Comparison of ENCODE assay signal across 8 mouse cellular contexts in genomic region chr10:59916159-59916558, GRCm38 (mm10). TPM values are rescaled to one million over a fixed set of nuclear protein-coding genes. Genes with fewer than 3 reads are reported as not detected.
A peak's percentile ranks its signal among the peaks of the same experiment; 100 is the strongest.
DNase-seq lines count a peak whose midpoint lies in the region; ATAC-seq and TF ChIP-seq lines count a peak whose summit lies in the region.

No protein-coding gene starts in this region.

- in situ Hi-C loops in ES-E14 (cut with MboI; ENCODE audit: low sequenced_read_pairs in 2 of 2, unreplicated experiment in 2 of 2) = no loop called here

- no peaks in the 10 kb centered on the region for H3K36me3 ChIP-seq in ES-E14 (ENCODE audit: control insufficient read depth, insufficient read depth, low read length, poor library complexity, severe bottlenecking)
- H3K36me3 ChIP-seq in embryonic facial prominence, embryonic 10.5 days (replicated peaks) = no peaks in the 10 kb centered on the region
- no peaks in the 10 kb centered on the region for H3K36me3 ChIP-seq in heart, embryonic 10.5 days

- H3K9me3 ChIP-seq in ES-E14 (ENCODE audit: control insufficient read depth, insufficient read depth, low read depth, low read length) = no peaks in the 10 kb centered on the region
- H3K9me3 ChIP-seq in embryonic facial prominence, embryonic 10.5 days = no peaks in the 10 kb centered on the region
- H3K9me3 ChIP-seq in heart, embryonic 10.5 days = no peaks in the 10 kb centered on the region

- H3K27ac ChIP-seq in ES-E14 (ENCODE audit: insufficient read depth, low read depth, low read length, poor library complexity, severe bottlenecking) = 0 out of 2 replicates have a peak overlapping the region, but pooled peaks have one; percentile 43
- peak overlapping the region; percentile 88 for H3K27ac ChIP-seq in embryonic facial prominence, embryonic 10.5 days (replicated peaks)
- peak overlapping the region; percentile 87 for H3K27ac ChIP-seq in heart, embryonic 10.5 days

- WGBS in embryonic facial prominence, embryonic 10.5 days = 7% methylated on average over 4 of the region's 4 CpGs
- WGBS in heart, embryonic 10.5 days = 1% methylated on average over 4 of the region's 4 CpGs

- H3K9ac ChIP-seq in ES-E14 (ENCODE audit: insufficient read depth, low read depth, low read length, poor library complexity, severe bottlenecking) = peak overlapping the region; percentile 55; the same call in 1 of the 2 replicates

- peak overlapping the region in 1 of 2 experiments; percentile 61; a peak in 1 of 4 replicates for H3K4me3 ChIP-seq in ES-E14 (ENCODE audit: insufficient read depth in 1 of 2, low read depth in 1 of 2, low read length in 2 of 2, poor library complexity in 1 of 2, severe bottlenecking in 1 of 2)
- peak overlapping the region; percentile 54 for H3K4me3 ChIP-seq in embryonic facial prominence, embryonic 10.5 days
- peak overlapping the region; percentile 55 for H3K4me3 ChIP-seq in heart, embryonic 10.5 days

- ATAC-seq in activated CD4-positive, CD25-positive, alpha-beta regulatory T cell, adult 4 months = no peak

- no peak for DNase-seq in ES-E14 (ENCODE audit: low read depth, low spot score)
- no peak for DNase-seq in embryonic facial prominence, embryonic 10.5 days (ENCODE audit: low spot score)
- DNase-seq in heart, embryonic 10.5 days (ENCODE audit: low spot score) = no peak
- peak; percentile 89 for DNase-seq in kidney, adult 9 months
- peak; percentile 95 for DNase-seq in lung, postnatal 10 days
- peak; percentile 77 to 88 for DNase-seq in urinary bladder, postnatal 36 days (ENCODE audit: low spot score in 2 of 2)
- DNase-seq in left cerebral cortex, postnatal 36 days (ENCODE audit: low spot score in 2 of 2) = no peak

- intact Hi-C loops in left cerebral cortex, postnatal 36 days (cut with DNase I) = no loop called here

- H3K4me1 ChIP-seq in ES-E14 (ENCODE audit: control insufficient read depth in 2 of 2, insufficient read depth in 2 of 2, low read length in 2 of 2, poor library complexity in 1 of 2) = peaks cover 12 to 35% of the 10 kb centered on the region in 2 experiments; a peak in 3 of 4 replicates
- H3K4me1 ChIP-seq in embryonic facial prominence, embryonic 10.5 days = peaks cover 63% of the 10 kb centered on the region
- H3K4me1 ChIP-seq in heart, embryonic 10.5 days = peaks cover 37% of the 10 kb centered on the region

- H3K27me3 ChIP-seq in embryonic facial prominence, embryonic 10.5 days (replicated peaks; ENCODE audit: low read depth, poor library complexity, severe bottlenecking) = no peaks in the 10 kb centered on the region
- H3K27me3 ChIP-seq in heart, embryonic 10.5 days (ENCODE audit: insufficient read depth, poor library complexity, severe bottlenecking) = peaks cover 11% of the 10 kb centered on the region; the same call in 1 of the 2 replicates

TF ChIP-seq in ES-E14, 5 proteins besides CTCF, POLR2A, EP300 and RAD21:
- no peak for TF ChIP-seq CHD2 (IDR thresholded peaks at IDR 0.05; ENCODE audit: low read depth, low read length)
- no peak for TF ChIP-seq ZNF384 (IDR thresholded peaks at IDR 0.05; ENCODE audit: low read depth, low read length)
- no peak for TF ChIP-seq MAFK (IDR thresholded peaks at IDR 0.05; ENCODE audit: insufficient read depth, low read depth, low read length)
- TF ChIP-seq HCFC1 (IDR thresholded peaks at IDR 0.05; ENCODE audit: borderline replicate concordance, insufficient read depth, low read length) = no peak
- TF ChIP-seq ZC3H11A (IDR thresholded peaks at IDR 0.05; ENCODE audit: borderline replicate concordance, low read depth, low read length) = no peak

RNA-seq across cellular contexts. Expression of gene Ddit4, which starts 35.5 kb away (rescaled TPM):
- total RNA-seq in ES-E14 (2012; rRNA removed) = 33.9 and 42.1 TPM in 2 replicates
- polyA plus RNA-seq in embryonic facial prominence, embryonic 10.5 days (2016; fragmentation: Nextera tagmentation; extraction: Ambion mirVana) = 35.9 and 42.0 TPM in 2 replicates
- 17.6 and 32.8 TPM in 2 replicates for polyA plus RNA-seq in heart, embryonic 10.5 days (2016; fragmentation: Nextera tagmentation; extraction: Ambion mirVana)
- 10 to 100 TPM; 33.5 to 58.5 TPM for total RNA-seq in left cerebral cortex, postnatal 36 days (2021)
- polyA plus RNA-seq in activated CD4-positive, CD25-positive, alpha-beta regulatory T cell, adult 4 months (2017; shearing (Covaris generic)) = 10 to 100 TPM; 17.5 to 31.2 TPM

RNA-seq across cellular contexts. Expression of gene Dnajb12, which starts 36.8 kb away (rescaled TPM):
- 38.2 and 47.8 TPM in 2 replicates for total RNA-seq in ES-E14 (2012; rRNA removed)
- polyA plus RNA-seq in embryonic facial prominence, embryonic 10.5 days (2016; fragmentation: Nextera tagmentation; extraction: Ambion mirVana) = 27.0 TPM in 2 replicates
- 28.8 and 32.0 TPM in 2 replicates for polyA plus RNA-seq in heart, embryonic 10.5 days (2016; fragmentation: Nextera tagmentation; extraction: Ambion mirVana)
- total RNA-seq in left cerebral cortex, postnatal 36 days (2021) = 10 to 100 TPM; 51.8 to 56.0 TPM
- polyA plus RNA-seq in activated CD4-positive, CD25-positive, alpha-beta regulatory T cell, adult 4 months (2017; shearing (Covaris generic)) = 10 to 100 TPM; 18.4 to 20.7 TPM

Comparison
In these comparisons a context has a peak if more than half of its experiments do, and no peak if none do; other contexts are left out.
1. DNase-seq: peak in kidney, adult 9 months (single experiment), lung, postnatal 10 days (single experiment) and urinary bladder, postnatal 36 days (2 of 2); none in ES-E14 (single experiment), embryonic facial prominence, embryonic 10.5 days (single experiment), heart, embryonic 10.5 days (single experiment) and left cerebral cortex, postnatal 36 days (0 of 2).
2. Peak in every context shown above with its lines, with median percentiles within 50 percentile points of each other: H3K27ac ChIP-seq.